Mouse (Mus musculus): ENCODE data around the gene Rsad2.

The Rsad2 gene

DNA sequence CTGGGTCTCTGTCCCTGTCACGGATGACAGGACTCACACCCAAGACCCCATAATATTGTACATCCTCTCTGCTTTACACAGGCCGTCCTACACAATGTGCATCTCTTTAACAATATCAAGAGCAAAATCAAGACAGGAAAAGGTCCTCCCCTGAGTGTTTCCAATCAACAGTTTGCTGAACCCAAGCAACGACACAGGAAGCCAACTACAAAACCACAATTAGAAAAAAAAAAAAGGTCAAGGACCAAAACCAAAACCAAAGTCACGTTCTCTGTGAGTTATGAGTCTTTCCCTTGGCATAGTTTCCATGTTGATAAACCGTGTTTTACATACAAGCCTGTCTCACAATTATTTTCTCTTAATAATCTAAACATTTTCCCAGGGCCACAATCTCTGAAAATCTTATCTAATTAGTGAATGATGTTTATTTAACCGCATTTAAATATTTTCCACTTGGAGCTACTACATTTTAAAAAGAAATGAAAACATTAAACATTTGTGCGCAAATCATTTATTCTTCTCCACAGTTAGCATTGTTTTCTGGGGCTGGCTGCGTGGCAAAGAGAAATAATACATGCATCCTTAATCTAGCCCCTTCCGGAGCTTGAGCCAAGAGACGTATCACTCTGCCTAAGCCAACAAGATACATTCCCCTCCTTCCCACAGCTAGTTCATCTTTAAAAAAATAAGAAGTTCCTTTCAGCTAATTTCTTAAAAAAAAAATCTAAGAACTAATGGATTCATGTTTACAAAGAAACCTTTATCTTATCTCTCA, 54.4 kb downstream of the Rsad2 start:
- DNase-seq (ENCODE audit: low read depth, low spot score): no peak

DNA sequence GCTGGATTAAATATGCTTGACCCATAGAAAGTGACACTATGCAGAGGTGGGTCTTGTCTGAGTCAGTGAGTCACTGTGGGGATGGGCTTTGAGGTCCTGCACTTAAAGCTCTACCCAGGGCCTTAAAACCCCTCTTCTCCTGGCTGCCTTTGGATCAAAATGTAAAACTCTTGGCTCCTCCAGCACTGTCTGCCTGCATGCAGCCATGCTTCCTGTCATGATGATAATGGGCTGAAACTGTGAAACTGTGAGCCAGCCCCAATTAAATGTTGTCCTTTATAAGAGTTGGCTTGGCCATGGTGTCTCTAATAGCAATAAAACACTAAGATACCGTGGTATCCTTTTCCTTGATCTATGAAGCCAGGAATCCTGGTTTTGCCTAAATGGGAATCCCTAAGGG, 55.0 kb downstream of the Rsad2 start:
- no peak for DNase-seq (ENCODE audit: low read depth, low spot score)

DNA sequence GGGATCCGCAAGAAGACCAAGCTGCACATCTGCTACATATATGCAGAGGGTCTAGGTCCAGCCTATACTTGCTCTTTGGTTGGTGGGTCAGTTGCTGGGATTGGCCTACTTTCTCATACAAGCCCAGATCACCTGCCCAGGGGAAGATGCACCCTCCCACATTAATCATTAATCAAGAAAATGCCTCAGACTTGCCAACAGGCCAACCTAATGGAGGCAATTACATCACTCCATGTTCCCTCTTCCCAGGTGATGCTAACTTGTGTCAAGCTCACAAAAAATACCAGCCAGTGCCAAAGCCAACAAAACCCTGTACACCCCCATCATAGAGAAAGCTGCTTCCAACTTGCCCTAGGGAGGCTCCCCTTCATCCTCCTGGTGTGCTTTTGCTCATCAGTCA, 55.5 kb downstream of the Rsad2 start:
- no peak for DNase-seq (ENCODE audit: low read depth, low spot score)

DNA sequence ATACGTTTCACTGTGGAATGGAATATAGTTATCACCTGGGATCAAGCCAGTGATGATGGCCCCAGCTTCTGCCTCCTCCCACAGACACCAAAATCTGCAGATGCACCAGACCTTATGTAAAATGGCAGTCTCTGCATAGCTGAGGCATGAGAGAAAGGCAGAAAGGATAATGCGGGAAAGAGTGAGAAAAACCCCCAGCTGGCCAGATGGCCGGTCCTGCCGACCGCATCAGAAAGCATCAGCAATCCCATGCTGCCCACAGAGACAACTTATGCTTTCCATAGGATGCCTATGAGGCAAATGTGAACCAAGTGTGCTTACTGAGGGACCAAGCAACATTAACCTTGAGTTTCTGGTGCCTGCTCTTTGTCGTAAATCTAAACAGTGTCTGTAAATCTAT, 56.9 kb downstream of the Rsad2 start:
- no peak for DNase-seq (ENCODE audit: low read depth, low spot score)

DNA sequence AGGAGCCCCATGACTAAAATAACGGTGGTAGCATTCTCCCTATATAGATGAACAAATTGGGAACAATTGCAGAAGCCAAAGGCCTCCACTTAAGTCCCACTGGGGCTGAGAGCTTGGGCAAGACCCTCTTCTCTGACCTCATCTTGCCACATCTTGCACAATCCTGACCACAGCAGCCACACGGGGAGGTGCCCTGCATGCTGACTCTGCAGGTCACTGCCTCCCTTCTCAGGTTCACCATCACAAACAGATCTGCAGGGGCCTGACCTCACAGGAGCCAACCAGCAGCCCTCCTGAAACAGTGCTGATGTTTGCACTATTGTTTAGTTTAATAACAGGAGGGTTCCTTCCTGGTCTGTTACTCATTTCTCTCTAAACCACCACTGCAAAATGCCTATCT, 57.7 kb downstream of the Rsad2 start:
- DNase-seq (ENCODE audit: low read depth, low spot score): no peak

DNA sequence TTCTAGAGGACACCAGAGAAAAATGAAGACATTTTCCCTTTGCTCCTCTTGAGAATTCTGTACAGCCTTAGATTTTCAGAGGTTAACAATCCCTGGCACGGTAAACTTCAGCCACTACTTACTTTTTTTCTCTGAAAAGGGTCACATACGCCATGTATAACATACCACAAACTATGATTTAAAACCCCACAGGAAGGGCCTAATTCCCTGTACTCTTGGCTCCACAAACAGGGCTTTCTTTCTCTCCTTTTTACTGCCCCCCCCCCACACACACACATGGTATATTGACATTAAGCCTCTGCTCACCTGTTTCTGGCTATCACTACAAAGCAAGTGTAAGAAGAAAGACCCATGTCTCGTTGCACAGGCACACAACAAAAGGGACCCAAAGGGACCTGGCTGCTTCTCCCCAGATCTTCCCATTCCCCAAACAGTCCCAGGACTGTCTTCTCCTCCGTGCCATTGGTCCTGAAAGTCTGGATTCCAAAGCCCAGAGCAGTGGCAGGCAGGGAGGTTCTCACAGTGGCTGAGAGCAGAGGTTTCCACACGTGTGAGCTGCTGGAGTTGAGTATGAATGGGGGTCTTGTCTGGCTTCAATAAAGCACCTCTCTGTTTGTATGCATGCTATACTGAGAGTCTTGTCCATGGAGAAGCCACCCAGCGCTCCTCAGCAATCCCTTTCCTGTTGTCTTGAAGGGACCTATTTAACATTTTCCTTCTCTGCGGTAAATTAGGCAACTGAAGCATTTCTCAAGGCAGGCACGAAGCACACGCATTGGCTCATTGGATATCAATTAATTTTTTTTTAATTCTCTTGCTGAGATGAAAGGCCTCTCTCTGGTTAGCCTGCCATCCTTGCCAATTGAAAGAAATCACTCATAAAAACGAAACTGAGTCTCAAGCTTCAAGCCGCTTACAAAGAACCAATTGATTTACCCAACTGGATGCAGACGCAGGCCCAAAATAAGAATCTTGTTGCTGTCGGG, 61.5 kb downstream of the Rsad2 start:
- DNase-seq (ENCODE audit: low read depth, low spot score): no peak

DNA sequence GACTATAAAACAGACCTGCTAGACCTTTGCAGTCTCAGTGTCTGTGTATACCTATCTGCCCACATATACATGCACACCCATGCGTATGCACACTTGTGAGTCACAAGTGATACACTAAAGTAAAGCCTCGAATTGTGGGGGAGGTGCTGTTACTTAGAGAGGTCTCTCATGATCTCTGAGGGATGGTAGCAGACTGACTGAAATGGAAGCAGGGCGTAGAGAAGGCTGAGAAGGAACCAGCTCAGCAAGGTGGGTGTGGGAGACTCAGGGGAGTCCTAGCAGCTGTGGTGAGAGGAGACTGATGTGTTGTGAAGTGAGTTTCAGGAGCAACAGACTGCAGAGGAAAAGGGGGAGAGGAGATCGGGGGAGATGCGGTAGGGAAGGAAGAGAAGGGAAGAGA, 63.0 kb downstream of the Rsad2 start:
- DNase-seq (ENCODE audit: low read depth, low spot score): no peak
